20 mouse cellular contexts compared by ENCODE assay signal in the genomic region with DNA sequence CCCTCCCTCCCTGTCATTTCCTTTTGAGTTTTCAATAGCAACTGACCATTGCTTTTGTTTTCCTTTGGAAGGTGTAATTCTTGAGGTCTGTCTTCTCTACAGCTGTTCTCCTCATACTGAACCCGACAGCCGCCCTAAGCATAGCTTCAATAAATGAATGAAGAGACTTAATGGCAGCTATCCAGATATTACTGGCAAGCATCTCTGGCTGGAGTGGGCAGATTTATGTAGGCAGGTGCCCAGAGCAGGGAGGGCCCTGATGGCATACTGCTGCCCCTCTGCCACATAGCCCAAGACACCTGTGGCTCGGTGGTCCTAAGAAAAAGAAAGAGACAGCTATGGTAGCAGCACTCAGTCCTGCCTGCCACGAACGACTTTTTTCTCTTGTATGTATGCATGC. TPM values are rescaled to one million over a fixed set of nuclear protein-coding genes. Genes with fewer than 3 reads are reported as not detected.
DNase-seq lines count a peak whose midpoint lies in the region; ATAC-seq and TF ChIP-seq lines count a peak whose summit lies in the region.
"Had no signal": no experiment of that assay in that cellular context is flagged by ENCODE, and none has a peak within 500 bp of the region (broad histone marks: within the 10 kb centered on the region; RNA-seq: fewer than 3 reads in every experiment).

No protein-coding gene starts in this region.

- H3K27me3 ChIP-seq in hindbrain, postnatal 0 days (ENCODE audit: insufficient read depth, low read length): no peaks in the 10 kb centered on the region
- peaks cover 3% of the 10 kb centered on the region; the same call in 1 of the 2 replicates for H3K27me3 ChIP-seq in hindbrain, embryonic 10.5 days (ENCODE audit: insufficient read depth, poor library complexity, severe bottlenecking)
- no peaks in the 10 kb centered on the region for H3K27me3 ChIP-seq in limb, embryonic 10.5 days (ENCODE audit: low read depth, poor library complexity, severe bottlenecking)
- H3K27me3 ChIP-seq: embryonic facial prominence, embryonic 12.5 days; Patski had no signal

- H3K36me3 ChIP-seq in hindbrain, postnatal 0 days (ENCODE audit: insufficient read depth, low read length): no peaks in the 10 kb centered on the region
- H3K36me3 ChIP-seq in hindbrain, embryonic 10.5 days: no peaks in the 10 kb centered on the region
- H3K36me3 ChIP-seq in limb, embryonic 10.5 days: no peaks in the 10 kb centered on the region
- H3K36me3 ChIP-seq: embryonic facial prominence, embryonic 10.5 days; embryonic facial prominence, embryonic 12.5 days had no signal

- no peak overlapping the region for H3K4me2 ChIP-seq in hindbrain, postnatal 0 days (ENCODE audit: low read depth, low read length)
- H3K4me2 ChIP-seq: embryonic facial prominence, embryonic 12.5 days; forebrain, embryonic 12.5 days had no signal

- ATAC-seq in hindbrain, postnatal 0 days: no peak
- ATAC-seq: activated CD4-positive, CD25-positive, alpha-beta regulatory T cell, adult 4 months; forebrain, embryonic 14.5 days; forebrain, postnatal 0 days; Patski had no signal

- WGBS in hindbrain, postnatal 0 days: 36% methylated on average over 5 of the region's 5 CpGs
- WGBS in hindbrain, embryonic 10.5 days: 83% methylated on average over 5 of the region's 5 CpGs
- WGBS in limb, embryonic 10.5 days: 87% methylated on average over 5 of the region's 5 CpGs
- 67% methylated on average over 5 of the region's 5 CpGs for WGBS in lung, adult 2 months

- H3K9me3 ChIP-seq in hindbrain, postnatal 0 days (ENCODE audit: low read length): no peaks in the 10 kb centered on the region
- no peaks in the 10 kb centered on the region for H3K9me3 ChIP-seq in hindbrain, embryonic 10.5 days
- no peaks in the 10 kb centered on the region for H3K9me3 ChIP-seq in limb, embryonic 10.5 days (replicated peaks)
- H3K9me3 ChIP-seq: embryonic facial prominence, embryonic 10.5 days; embryonic facial prominence, embryonic 12.5 days; forebrain, embryonic 12.5 days had no signal

- H3K9ac ChIP-seq in hindbrain, postnatal 0 days (replicated peaks; ENCODE audit: low read length): no peak overlapping the region
- H3K9ac ChIP-seq: embryonic facial prominence, embryonic 12.5 days; forebrain, embryonic 12.5 days; forebrain, postnatal 0 days had no signal

- H3K4me1 ChIP-seq in hindbrain, postnatal 0 days (ENCODE audit: insufficient read depth, low read length): no peaks in the 10 kb centered on the region; the same call in 1 of the 2 replicates
- peaks cover 30% of the 10 kb centered on the region for H3K4me1 ChIP-seq in hindbrain, embryonic 10.5 days (replicated peaks)
- H3K4me1 ChIP-seq in limb, embryonic 10.5 days: peaks cover 66% of the 10 kb centered on the region
- no peaks in the 10 kb centered on the region for H3K4me1 ChIP-seq in lung, adult 2 months (ENCODE audit: control insufficient read depth, insufficient read depth, low read length)
- H3K4me1 ChIP-seq: embryonic facial prominence, embryonic 12.5 days had no signal

- no peak overlapping the region for H3K27ac ChIP-seq in hindbrain, postnatal 0 days
- no peak overlapping the region for H3K27ac ChIP-seq in hindbrain, embryonic 10.5 days
- 0 out of 2 replicates have a peak overlapping the region, but pooled peaks have one; percentile 70 for H3K27ac ChIP-seq in limb, embryonic 10.5 days
- H3K27ac ChIP-seq: embryonic facial prominence, embryonic 10.5 days; embryonic facial prominence, embryonic 12.5 days had no signal

- TF ChIP-seq POLR2A in lung, adult 2 months (IDR thresholded peaks at IDR 0.05; ENCODE audit: borderline replicate concordance, extremely low read depth, low read depth, low read length): no peak

- no peak for TF ChIP-seq CTCF in hindbrain, postnatal 0 days (IDR thresholded peaks at IDR 0.05; ENCODE audit: low read depth)
- no peak for TF ChIP-seq CTCF in lung, adult 2 months (IDR thresholded peaks at IDR 0.05; ENCODE audit: insufficient read depth, low read length)

- peak; percentile 36 to 43 for DNase-seq in cerebellum, postnatal 14 days
- DNase-seq in cerebellum, postnatal 25 days: no peak
- DNase-seq in hindbrain, postnatal 0 days (ENCODE audit: low spot score): peak; percentile 46
- DNase-seq in hindbrain, embryonic 10.5 days (ENCODE audit: low spot score): no peak
- no peak for DNase-seq in limb, embryonic 10.5 days (ENCODE audit: low spot score)
- DNase-seq in lung, adult 2 months: no peak
- DNase-seq: adrenal gland, adult 8-10 months; adrenal gland, postnatal 14 days; adrenal gland, postnatal 36 days; cerebellum, adult 11-12 months; cerebellum, adult 2 months; cerebellum, adult 9-10 months; forebrain, postnatal 0 days had no signal

- H3K4me3 ChIP-seq in hindbrain, postnatal 0 days (ENCODE audit: low read length): no peak overlapping the region
- no peak overlapping the region for H3K4me3 ChIP-seq in hindbrain, embryonic 10.5 days
- H3K4me3 ChIP-seq in limb, embryonic 10.5 days: no peak overlapping the region
- no peak overlapping the region for H3K4me3 ChIP-seq in lung, adult 2 months (replicated peaks; ENCODE audit: extremely low read depth, low read depth, low read length)
- H3K4me3 ChIP-seq: embryonic facial prominence, embryonic 10.5 days; embryonic facial prominence, embryonic 12.5 days; forebrain, embryonic 12.5 days had no signal

RNA-seq across cellular contexts. Expression of a gene that starts 21.5 kb away (rescaled TPM):
- 53.0 and 83.8 TPM in 2 replicates for total RNA-seq in hindbrain, postnatal 0 days (2014; rRNA removed)
- 45.5 and 48.4 TPM in 2 replicates for polyA plus RNA-seq in hindbrain, postnatal 0 days (2015; fragmentation: Nextera tagmentation; extraction: Ambion mirVana)
- polyA plus RNA-seq in hindbrain, embryonic 10.5 days (2016; fragmentation: Nextera tagmentation; extraction: Ambion mirVana): 26.1 and 37.6 TPM in 2 replicates
- polyA plus RNA-seq in limb, embryonic 10.5 days (2016; fragmentation: Nextera tagmentation; extraction: Ambion mirVana): 46.7 and 74.5 TPM in 2 replicates
- polyA plus RNA-seq in lung, adult 2 months (2012; rRNA removed): 7.5 and 8.7 TPM in 2 replicates
- total RNA-seq: MEL had no signal
- polyA plus RNA-seq: activated CD4-positive, CD25-positive, alpha-beta regulatory T cell, adult 4 months had no signal

Comparison
In these comparisons a context has a peak if more than half of its experiments do, and no peak if none do; other contexts are left out.
1. DNase-seq: peak in cerebellum, postnatal 14 days (2 of 2) and hindbrain, postnatal 0 days (single experiment); none in cerebellum, postnatal 25 days (0 of 2), hindbrain, embryonic 10.5 days (single experiment), limb, embryonic 10.5 days (single experiment) and lung, adult 2 months (single experiment).